Mouse (Mus musculus) liver, adult 2 months (tissue): ENCODE data around the gene Parva.

Experiments used
- CTCF ChIP-seq: fragments of 200-500 bp; IDR thresholded peaks from 2 replicates; pipeline ENCODE4 v1.5.1; 2011; ENCODE audit warnings: low read depth, low read length, control low read depth
- POLR2A ChIP-seq: fragments of 200-500 bp; IDR thresholded peaks from 2 replicates; pipeline ENCODE4 v1.6.1; 2011; ENCODE audit warnings: low read length, control low read depth; ENCODE audit not compliant: insufficient read depth; ENCODE audit errors: extremely low read depth

GRCm38 (mm10) chr7:112602966-112603365 is 175.7 kb downstream of the Parva start:
- TF ChIP-seq CTCF, result no peak
- TF ChIP-seq POLR2A, result no peak
